9 mouse cellular contexts compared by ENCODE assay signal in the genomic region with DNA sequence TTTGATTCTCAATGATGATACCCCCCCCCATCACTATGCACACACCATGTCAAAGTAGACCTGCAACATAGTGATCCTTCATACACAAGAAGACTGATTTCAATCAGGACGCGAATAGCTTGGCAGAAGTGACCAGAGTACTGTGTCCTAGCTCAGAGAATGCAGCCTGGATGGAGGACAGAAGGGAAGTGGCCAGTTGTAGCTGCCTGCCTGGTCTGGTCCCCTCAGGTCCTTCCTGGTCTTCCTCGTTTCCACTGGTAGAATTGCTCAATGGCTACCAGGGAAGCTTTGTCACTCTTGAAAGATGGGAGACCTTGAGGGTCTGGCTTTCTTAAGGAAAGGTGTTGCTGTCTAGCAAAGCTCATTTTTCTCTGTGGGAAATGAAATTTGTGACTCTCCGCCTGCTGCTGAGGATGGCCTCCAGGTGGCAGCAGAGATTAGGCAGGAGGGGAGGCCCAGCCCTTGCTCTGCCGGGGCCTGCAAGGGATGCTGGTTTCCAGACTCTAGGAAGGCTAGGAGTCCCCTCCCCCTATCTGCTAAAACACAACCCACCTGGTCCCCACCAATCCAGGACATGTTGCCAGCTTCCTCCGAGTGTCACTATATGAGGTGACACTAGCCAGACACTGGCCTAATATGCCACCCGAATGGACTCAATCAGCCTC. TPM values are rescaled to one million over a fixed set of nuclear protein-coding genes. Genes with fewer than 3 reads are reported as not detected.
DNase-seq lines count a peak whose midpoint lies in the region; ATAC-seq and TF ChIP-seq lines count a peak whose summit lies in the region.
"Had no signal": no experiment of that assay in that cellular context is flagged by ENCODE, and none has a peak within 500 bp of the region (broad histone marks: within the 10 kb centered on the region; RNA-seq: fewer than 3 reads in every experiment).

No protein-coding gene starts in this region.

- no peak for TF ChIP-seq POLR2A in thymus, adult 2 months (IDR thresholded peaks at IDR 0.05; ENCODE audit: control insufficient read depth, extremely low read depth, insufficient read depth, low read length, poor library complexity)

- H3K4me3 ChIP-seq in thymus, adult 2 months (ENCODE audit: control insufficient read depth, insufficient read depth, low read length): no peak overlapping the region
- H3K4me3 ChIP-seq in intestine, embryonic 14.5 days (ENCODE audit: low read depth, low read length): no peak overlapping the region
- H3K4me3 ChIP-seq in midbrain, embryonic 15.5 days: no peak overlapping the region
- no peak overlapping the region for H3K4me3 ChIP-seq in stomach, embryonic 14.5 days (ENCODE audit: low read depth, low read length)
- H3K4me3 ChIP-seq: erythroblast, embryonic 14.5 days had no signal

- no peaks in the 10 kb centered on the region for H3K27me3 ChIP-seq in thymus, adult 2 months (ENCODE audit: control insufficient read depth, insufficient read depth, low read length)
- H3K27me3 ChIP-seq in intestine, embryonic 14.5 days (replicated peaks; ENCODE audit: control insufficient read depth, insufficient read depth, low read length): no peaks in the 10 kb centered on the region
- H3K27me3 ChIP-seq in midbrain, embryonic 15.5 days (replicated peaks): no peaks in the 10 kb centered on the region
- H3K27me3 ChIP-seq in stomach, embryonic 14.5 days (ENCODE audit: control insufficient read depth, insufficient read depth, low read length): no peaks in the 10 kb centered on the region

- H3K9me3 ChIP-seq in intestine, embryonic 14.5 days (ENCODE audit: control insufficient read depth, low read length): no peaks in the 10 kb centered on the region
- H3K9me3 ChIP-seq in midbrain, embryonic 15.5 days: no peaks in the 10 kb centered on the region
- H3K9me3 ChIP-seq in stomach, embryonic 14.5 days (ENCODE audit: control insufficient read depth, low read depth, low read length): no peaks in the 10 kb centered on the region

- H3K4me2 ChIP-seq in intestine, embryonic 14.5 days (ENCODE audit: low read length): no peak overlapping the region
- H3K4me2 ChIP-seq in midbrain, embryonic 15.5 days: no peak overlapping the region
- no peak overlapping the region for H3K4me2 ChIP-seq in stomach, embryonic 14.5 days (replicated peaks; ENCODE audit: low read depth, low read length)

- no peak overlapping the region for H3K9ac ChIP-seq in intestine, embryonic 14.5 days (ENCODE audit: low read length)
- no peak overlapping the region for H3K9ac ChIP-seq in midbrain, embryonic 15.5 days
- no peak overlapping the region for H3K9ac ChIP-seq in stomach, embryonic 14.5 days (replicated peaks; ENCODE audit: low read depth, low read length)

- no peak overlapping the region for H3K27ac ChIP-seq in thymus, adult 2 months (ENCODE audit: control insufficient read depth, insufficient read depth, low read length)
- H3K27ac ChIP-seq in intestine, embryonic 14.5 days (ENCODE audit: low read depth): no peak overlapping the region
- peak overlapping the region; percentile 32; the same call in 1 of the 2 replicates for H3K27ac ChIP-seq in midbrain, embryonic 15.5 days
- H3K27ac ChIP-seq in stomach, embryonic 14.5 days (ENCODE audit: low read length): no peak overlapping the region

- no peaks in the 10 kb centered on the region for H3K36me3 ChIP-seq in thymus, adult 2 months (ENCODE audit: control insufficient read depth, insufficient read depth, low read length)
- H3K36me3 ChIP-seq in intestine, embryonic 14.5 days (ENCODE audit: control insufficient read depth, insufficient read depth, low read length): no peaks in the 10 kb centered on the region
- no peaks in the 10 kb centered on the region for H3K36me3 ChIP-seq in midbrain, embryonic 15.5 days (replicated peaks)
- no peaks in the 10 kb centered on the region for H3K36me3 ChIP-seq in stomach, embryonic 14.5 days (ENCODE audit: control insufficient read depth, insufficient read depth, low read length)

- no peaks in the 10 kb centered on the region for H3K4me1 ChIP-seq in thymus, adult 2 months (replicated peaks; ENCODE audit: control insufficient read depth, insufficient read depth, low read length)
- H3K4me1 ChIP-seq in intestine, embryonic 14.5 days (replicated peaks; ENCODE audit: control insufficient read depth, insufficient read depth, low read length): no peaks in the 10 kb centered on the region
- H3K4me1 ChIP-seq in midbrain, embryonic 15.5 days: peaks cover 3% of the 10 kb centered on the region
- peaks cover 8% of the 10 kb centered on the region; the same call in 1 of the 2 replicates for H3K4me1 ChIP-seq in stomach, embryonic 14.5 days (ENCODE audit: control insufficient read depth, insufficient read depth, low read length)

- intact Hi-C loops in left cerebral cortex, postnatal 4 days (cut with DNase I): no loop called here

- ATAC-seq in intestine, embryonic 14.5 days (replicated peaks; ENCODE audit: low FRiP score, low TSS enrichment, low read depth): peak; percentile 90
- peak; percentile 93 for ATAC-seq in midbrain, embryonic 15.5 days (replicated peaks)
- ATAC-seq in stomach, embryonic 14.5 days (ENCODE audit: insufficient number of reproducible peaks, insufficient read depth, low FRiP score, low read depth): peak; percentile 76

- peak; percentile 79 for TF ChIP-seq CTCF in thymus, adult 2 months (IDR thresholded peaks at IDR 0.05; ENCODE audit: borderline replicate concordance, control insufficient read depth, extremely low read depth, insufficient read depth, low read length, poor library complexity)

- peak; percentile 63 for DNase-seq in thymus, adult 2 months
- no peak for DNase-seq in thymus, adult 18-20 months
- DNase-seq in cerebellum, adult 9-11 months: peak; percentile 71
- peak; percentile 40 to 62 for DNase-seq in frontal cortex, postnatal 14 days (ENCODE audit: low spot score in 2 of 2)
- peak; percentile 88 for DNase-seq in intestine, embryonic 14.5 days (ENCODE audit: low spot score)
- peak; percentile 84 for DNase-seq in left cerebral cortex, postnatal 4 days

- 31% methylated on average over 7 of the region's 7 CpGs for whole genome bisulfite sequencing in thymus, adult 2 months
- WGBS in intestine, embryonic 14.5 days: 14% methylated on average over 7 of the region's 7 CpGs
- WGBS in midbrain, embryonic 15.5 days: 16% methylated on average over 7 of the region's 7 CpGs
- 15% methylated on average over 7 of the region's 7 CpGs for WGBS in stomach, embryonic 14.5 days

RNA-seq across cellular contexts. Expression of a gene that starts 4.5 kb away (rescaled TPM):
- 0.57 and 0.62 TPM in 2 replicates for polyA plus RNA-seq in thymus, adult 2 months (2012; rRNA removed)
- polyA plus RNA-seq in intestine, embryonic 14.5 days (2014; fragmentation: Nextera tagmentation; extraction: Ambion mirVana): 0.17 and 0.46 TPM in 2 replicates
- total RNA-seq in left cerebral cortex, postnatal 4 days (2021): under 1 TPM; 0.46 to 0.52 TPM
- 0.37 and 0.41 TPM in 2 replicates for polyA plus RNA-seq in midbrain, embryonic 15.5 days (2015; fragmentation: Nextera tagmentation; extraction: Ambion mirVana)
- 0.34 and 0.38 TPM in 2 replicates for polyA plus RNA-seq in stomach, embryonic 14.5 days (2014; fragmentation: Nextera tagmentation; extraction: Ambion mirVana)

RNA-seq across cellular contexts. Expression of a gene that starts 49.4 kb away (rescaled TPM):
- polyA plus RNA-seq in thymus, adult 2 months (2012; rRNA removed): 166 and 167 TPM in 2 replicates
- 75.3 and 76.0 TPM in 2 replicates for polyA plus RNA-seq in intestine, embryonic 14.5 days (2014; fragmentation: Nextera tagmentation; extraction: Ambion mirVana)
- 100 to 1,000 TPM; 319 to 327 TPM for total RNA-seq in left cerebral cortex, postnatal 4 days (2021)
- 162 TPM in 2 replicates for polyA plus RNA-seq in midbrain, embryonic 15.5 days (2015; fragmentation: Nextera tagmentation; extraction: Ambion mirVana)
- polyA plus RNA-seq in stomach, embryonic 14.5 days (2014; fragmentation: Nextera tagmentation; extraction: Ambion mirVana): 70.4 and 73.9 TPM in 2 replicates

RNA-seq across cellular contexts. Expression of a gene that starts 58.9 kb away (rescaled TPM):
- polyA plus RNA-seq in thymus, adult 2 months (2012; rRNA removed): 0.19 and 0.38 TPM in 2 replicates
- 0.47 and 0.83 TPM in 2 replicates for polyA plus RNA-seq in intestine, embryonic 14.5 days (2014; fragmentation: Nextera tagmentation; extraction: Ambion mirVana)
- 10 to 100 TPM; 13.3 to 16.9 TPM for total RNA-seq in left cerebral cortex, postnatal 4 days (2021)
- 9.5 and 12.0 TPM in 2 replicates for polyA plus RNA-seq in midbrain, embryonic 15.5 days (2015; fragmentation: Nextera tagmentation; extraction: Ambion mirVana)
- polyA plus RNA-seq in stomach, embryonic 14.5 days (2014; fragmentation: Nextera tagmentation; extraction: Ambion mirVana): 0.77 and 1.2 TPM in 2 replicates
- polyA plus RNA-seq: erythroblast, embryonic 14.5 days had no signal

RNA-seq across cellular contexts. Expression of a gene that starts 58.9 kb away (rescaled TPM):
- polyA plus RNA-seq in thymus, adult 2 months (2012; rRNA removed): 0.80 and 0.89 TPM in 2 replicates
- polyA plus RNA-seq in intestine, embryonic 14.5 days (2014; fragmentation: Nextera tagmentation; extraction: Ambion mirVana): 4.3 and 6.4 TPM in 2 replicates
- total RNA-seq in left cerebral cortex, postnatal 4 days (2021): 10 to 100 TPM; 20.1 to 24.3 TPM
- polyA plus RNA-seq in midbrain, embryonic 15.5 days (2015; fragmentation: Nextera tagmentation; extraction: Ambion mirVana): 20.8 and 21.6 TPM in 2 replicates
- 5.3 and 5.8 TPM in 2 replicates for polyA plus RNA-seq in stomach, embryonic 14.5 days (2014; fragmentation: Nextera tagmentation; extraction: Ambion mirVana)

Comparison
In these comparisons a context has a peak if more than half of its experiments do, and no peak if none do; other contexts are left out.
1. DNase-seq: peak in thymus, adult 2 months (single experiment), cerebellum, adult 9-11 months (single experiment), frontal cortex, postnatal 14 days (2 of 2), intestine, embryonic 14.5 days (single experiment) and left cerebral cortex, postnatal 4 days (single experiment); none in thymus, adult 18-20 months (0 of 2).
2. Peak in every context shown above with its lines, with median percentiles within 50 percentile points of each other: ATAC-seq.